Mouse (Mus musculus): Measurements from ENCODE around the gene Loxl3.

The Loxl3 gene

DNA sequence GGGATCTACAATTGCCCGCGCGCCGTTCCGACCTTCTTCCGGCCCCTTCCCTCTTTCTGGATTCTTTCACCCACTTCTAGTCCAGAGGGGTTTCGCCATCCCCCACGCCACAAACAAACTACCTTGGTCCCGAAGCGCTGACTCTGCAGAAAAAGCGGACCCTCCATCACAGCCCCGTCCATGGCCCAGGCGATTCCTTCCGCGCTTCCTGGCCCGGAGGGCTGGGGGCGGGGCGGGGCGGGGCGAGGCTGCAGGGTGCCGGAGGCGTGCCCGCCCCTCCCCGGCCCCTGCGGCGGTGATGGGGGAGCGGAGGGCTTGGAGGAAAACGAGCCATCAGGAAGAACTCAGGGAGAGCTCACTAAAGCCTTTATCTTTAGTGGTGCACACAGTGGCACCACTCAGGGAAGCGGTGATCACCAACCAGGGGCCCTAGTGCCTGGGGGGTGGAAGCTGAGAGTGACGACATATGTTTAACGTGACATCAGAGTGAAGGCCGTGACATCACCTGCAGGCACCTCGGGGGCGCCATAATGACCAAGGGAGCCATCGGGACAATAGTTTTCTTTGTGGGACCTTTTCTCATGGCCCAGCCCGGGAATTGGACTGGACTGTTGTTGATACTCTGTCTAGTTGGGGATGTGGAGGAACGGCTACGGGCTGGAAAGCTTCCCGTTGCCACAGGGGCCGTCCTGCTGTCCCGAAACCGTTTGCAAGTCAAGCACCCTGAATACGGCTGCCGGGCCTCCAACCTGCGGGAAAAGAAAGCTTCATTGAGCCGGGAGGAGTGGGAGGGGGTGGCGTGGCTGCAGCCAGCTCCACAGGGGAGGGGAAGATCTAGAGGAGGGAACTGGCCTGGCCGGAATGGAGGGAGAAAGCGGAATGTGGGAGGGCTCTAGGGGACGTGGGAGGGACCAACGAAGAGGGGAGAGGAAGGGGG lies at the start of gene Loxl3, which contains the start of gene Dok1:
Gene Loxl3 (plus strand): TSS at position 925 of the 937 bp plus-strand sequence.
Gene Dok1 (minus strand): TSS at position 223 of the 937 bp plus-strand sequence.
- peak; percentile 68 for DNase-seq (ENCODE audit: low read depth)

DNA sequence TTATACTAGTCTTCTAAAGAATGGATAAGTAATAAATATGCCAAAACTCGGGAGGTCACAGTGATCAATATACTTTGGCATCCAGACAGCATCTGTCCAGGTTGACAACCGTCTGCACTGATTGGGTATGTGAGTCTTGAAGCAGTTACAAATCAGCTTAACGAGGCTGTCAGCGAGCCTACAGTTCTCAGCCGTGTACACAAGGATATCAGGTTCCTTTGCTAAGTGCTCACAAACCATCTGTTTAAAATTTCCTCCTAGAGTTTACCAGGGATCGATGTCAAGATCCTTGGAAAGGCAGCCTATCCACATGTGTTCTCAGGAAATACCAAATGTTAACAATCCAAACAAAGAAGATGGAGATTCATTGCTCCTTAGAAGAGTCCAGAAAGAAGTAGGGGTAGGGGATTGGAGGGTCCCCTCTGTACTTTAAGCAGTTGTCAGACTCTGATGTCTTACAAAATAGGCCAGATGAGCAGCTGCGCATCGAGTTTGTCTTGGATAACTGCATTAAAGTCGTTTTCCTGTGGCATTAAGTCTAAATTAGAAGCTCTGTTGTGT lies 46.5 kb upstream of the Loxl3 start:
- DNase-seq (ENCODE audit: low read depth) = no peak

DNA sequence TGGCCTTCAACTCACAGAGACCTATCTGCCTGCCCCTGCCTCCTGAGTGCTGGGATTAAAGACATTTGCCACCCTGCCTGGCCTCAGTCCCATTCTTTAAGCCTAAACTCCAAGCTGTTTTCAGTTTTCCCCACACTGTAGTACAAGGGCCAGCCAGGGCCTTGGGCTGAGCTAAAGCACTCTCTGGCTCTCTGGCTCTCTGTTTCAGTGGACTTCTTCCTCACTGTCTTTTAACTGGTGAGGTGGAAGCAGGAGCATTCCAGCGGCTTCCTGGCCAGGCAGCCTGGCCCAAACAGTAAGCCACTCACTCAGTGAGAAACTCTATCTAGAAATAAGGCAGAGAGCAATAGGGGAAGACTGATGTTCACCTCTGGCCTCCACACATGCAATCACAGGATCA lies 40.3 kb upstream of the Loxl3 start:
- no peak for DNase-seq (ENCODE audit: low read depth)

DNA sequence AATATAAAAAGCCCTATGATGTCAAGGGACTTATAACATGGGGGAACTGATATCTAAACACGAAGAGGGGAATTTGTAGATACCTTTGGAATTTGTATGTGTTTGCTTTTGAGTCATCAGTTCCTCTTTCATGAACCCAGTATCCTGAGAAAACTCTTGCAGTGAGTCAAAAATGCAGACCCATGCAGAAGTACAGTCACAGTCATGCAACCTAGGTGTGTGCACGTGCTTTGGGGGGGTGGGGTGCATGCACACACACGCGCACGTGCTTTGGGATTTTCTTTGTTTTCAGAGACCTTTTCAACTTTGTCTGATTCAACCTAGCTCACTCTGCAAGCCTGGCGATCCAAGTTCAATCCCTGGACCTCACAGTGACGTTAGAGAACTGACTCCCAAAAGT lies 39.6 kb upstream of the Loxl3 start:
- DNase-seq (ENCODE audit: low read depth) = no peak

DNA sequence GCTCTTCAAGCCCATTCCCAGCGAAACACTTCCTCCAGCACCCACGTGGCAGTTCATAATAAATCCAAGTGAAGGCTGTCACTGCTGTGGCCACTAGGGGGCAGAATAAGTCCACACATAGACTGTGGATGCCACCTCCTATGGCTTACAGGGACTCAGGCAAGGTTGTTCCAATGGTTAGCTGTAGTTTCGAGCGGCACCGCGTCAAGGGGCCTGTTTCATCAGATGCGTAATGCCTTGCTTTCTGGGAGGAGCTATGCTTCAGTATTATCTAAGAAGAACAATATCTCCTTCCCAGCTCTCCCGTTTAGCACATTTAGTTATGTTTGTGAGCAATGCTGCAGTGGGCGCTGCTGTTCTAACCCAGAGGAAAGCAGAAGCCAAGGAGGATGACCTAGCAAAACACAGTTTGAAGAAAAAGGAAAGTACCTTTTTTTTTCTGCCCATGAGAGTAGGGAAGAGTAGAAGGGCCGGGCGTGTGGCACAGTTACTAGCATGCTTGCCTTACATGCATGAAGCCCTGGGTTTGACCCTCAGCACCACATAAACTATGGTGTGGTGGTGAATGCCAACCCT lies 37.1 kb upstream of the Loxl3 start:
- DNase-seq (ENCODE audit: low read depth) = peak; percentile 95

DNA sequence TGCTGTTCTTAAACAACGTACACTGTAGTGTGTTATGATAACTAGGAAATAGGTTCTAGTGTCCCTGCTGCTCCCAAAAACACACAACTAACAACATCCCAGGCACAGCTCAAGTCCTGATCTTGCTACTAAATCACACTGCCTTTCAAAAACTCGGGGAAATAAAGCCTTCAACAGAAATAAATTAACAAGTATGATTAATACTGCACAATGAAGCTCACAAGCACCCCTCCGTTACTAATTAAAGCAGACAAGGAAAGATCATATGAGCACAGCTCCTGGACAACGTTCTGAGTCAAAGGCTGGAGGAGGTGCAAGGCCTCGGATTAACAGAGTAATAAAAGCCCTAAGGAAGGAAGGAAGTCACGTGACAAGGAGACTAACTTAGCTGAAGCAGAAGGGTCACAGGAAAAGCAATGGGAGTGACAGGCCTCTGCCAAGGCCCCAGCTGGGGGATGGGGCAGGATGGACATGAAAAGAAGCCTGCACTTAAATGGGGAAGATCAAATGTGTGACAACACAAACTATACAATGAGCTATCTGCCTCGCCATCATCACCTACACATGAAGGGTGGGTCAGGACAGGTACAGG lies 36.4 kb upstream of the Loxl3 start:
- no peak for DNase-seq (ENCODE audit: low read depth)

DNA sequence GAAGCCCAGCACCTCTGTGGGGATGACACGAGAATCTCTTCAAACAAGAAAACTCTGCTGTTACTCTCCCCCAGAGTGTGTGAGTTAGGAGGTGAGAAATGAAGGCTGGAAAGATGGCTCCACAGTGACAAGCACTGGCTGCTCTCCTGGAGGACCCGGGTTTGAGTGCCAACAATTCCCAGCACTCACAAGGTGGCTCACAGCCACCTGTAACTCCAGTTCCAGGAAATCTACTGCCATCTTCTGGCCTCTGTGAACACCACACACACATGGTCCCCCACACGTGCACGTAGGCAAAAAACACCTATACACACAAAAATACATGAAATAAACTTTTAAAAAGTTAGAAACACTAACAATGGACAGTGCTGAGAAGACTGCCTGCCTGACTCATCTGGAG lies 35.6 kb upstream of the Loxl3 start:
- DNase-seq (ENCODE audit: low read depth) = no peak

DNA sequence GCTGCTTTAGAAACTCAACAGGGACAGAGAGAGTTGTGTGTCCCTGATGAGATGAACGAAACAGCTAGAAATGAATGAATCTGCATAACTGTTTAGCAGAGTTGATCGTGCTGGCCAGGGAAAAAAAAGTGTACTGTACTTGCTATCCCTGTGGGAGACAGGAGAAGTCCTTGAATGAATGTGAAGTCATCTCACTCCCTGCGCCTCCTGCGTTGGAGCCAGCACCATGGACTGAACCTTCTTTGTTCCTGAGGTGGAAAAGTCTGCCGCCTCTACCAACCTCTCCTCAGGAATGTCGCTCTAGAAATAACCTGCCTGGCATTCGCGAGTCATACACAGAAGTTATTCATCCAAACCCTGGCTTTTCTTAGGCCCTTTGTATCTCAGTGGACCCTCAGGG lies 34.0 kb upstream of the Loxl3 start:
- DNase-seq (ENCODE audit: low read depth) = no peak

DNA sequence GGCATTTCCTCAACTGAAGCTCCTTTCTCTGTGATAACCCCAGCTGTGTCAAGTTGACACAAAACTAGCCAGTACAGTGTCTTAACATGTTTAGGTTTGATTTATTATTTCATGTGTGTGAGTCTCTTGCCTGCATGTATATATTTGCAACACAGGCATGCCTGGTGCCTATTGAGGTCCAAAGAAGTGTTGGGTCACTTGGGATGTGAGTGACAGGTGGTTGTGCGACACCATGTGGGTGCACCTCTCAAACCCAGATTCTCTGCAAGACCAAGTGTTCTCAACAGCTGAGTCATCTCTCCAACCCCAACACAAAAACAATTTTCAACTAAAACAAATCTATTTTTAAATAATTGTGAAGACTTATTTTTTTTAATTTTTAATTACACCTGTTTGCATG lies 30.9 kb upstream of the Loxl3 start:
- DNase-seq (ENCODE audit: low read depth) = no peak

DNA sequence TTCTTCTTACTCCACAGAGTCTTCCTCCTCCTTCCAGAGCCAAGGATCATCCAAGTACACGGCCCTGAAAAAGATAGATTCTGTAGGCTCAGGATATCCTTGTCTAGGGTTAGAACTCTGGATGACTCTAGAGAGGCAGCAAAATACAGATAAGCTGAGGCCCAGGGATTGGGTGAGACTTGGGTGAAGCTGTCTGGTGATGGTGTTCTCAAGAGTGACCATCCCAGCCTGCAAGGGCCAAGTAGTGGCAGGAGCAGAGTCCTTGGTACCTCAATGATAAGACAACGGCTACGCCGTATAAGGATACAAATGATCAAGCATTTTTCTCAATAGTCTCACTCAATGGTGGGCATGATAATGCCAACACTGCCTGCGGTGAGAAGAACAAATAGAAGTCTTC lies 30.1 kb upstream of the Loxl3 start:
- DNase-seq (ENCODE audit: low read depth) = no peak

DNA sequence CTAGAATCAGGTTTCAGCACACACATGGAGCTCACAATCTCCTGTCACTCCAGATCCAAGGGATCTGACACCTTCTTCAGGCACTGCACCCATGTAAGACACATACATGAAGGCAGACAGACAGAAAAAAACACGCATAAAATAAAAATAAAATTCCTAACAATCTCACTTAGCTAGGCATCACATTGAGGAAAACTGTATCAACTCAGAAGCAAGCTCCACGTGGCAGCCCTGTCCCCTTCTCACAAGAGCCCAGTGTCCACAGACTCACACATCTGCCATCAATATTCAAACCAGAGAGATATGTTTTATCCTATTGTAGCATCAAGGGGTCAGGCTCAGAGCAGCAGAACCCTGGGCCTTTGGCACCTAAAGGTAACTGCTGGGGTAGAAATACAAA lies 29.7 kb upstream of the Loxl3 start:
- DNase-seq (ENCODE audit: low read depth) = no peak

DNA sequence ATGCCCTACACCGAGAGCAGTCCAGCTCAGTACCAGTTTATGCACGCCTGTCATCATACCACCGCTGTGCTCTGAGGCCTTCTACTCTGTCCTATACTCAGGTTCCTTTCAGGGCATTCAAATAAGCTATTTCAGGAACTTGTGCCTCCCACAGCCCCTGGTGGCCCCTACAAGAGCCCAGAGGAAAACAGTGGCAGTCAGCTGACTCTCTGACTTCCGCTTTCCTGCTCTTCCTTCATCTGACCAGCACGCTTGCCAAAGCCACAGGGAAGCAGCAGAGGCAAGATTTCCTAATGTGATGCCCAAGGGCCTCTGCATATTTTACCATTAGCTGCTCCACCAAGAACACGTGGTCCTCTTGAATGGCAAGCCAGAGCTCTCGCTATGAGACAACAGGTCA lies 29.1 kb upstream of the Loxl3 start:
- DNase-seq (ENCODE audit: low read depth) = no peak

DNA sequence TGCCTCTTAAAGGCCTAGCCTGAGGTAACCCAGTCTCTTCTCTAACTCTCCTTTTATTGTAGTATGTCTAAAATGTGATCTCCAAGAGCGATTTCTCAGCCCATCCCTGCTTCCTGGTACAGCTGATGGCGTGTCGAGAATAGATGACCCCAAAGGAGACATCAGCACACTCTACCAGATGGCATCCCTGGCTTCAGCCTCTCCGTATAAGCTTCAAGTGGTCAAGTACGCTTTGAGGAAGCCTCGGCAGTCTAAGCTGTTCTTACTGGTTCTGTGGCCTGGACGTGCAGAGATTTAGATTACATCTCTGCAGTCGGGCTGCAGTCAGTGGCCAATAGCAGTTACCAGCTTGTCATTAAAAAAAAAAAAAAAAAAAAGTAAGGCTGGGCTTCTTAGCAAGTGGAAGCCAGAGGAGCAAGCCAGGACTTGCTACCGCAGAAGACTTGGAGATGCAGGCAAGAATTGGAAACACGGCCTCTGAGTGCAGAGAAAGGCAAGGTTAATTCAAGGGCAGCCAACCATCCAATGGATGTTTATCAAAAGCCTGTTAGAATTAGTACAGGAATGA lies 28.4 kb upstream of the Loxl3 start:
- no peak for DNase-seq (ENCODE audit: low read depth)

DNA sequence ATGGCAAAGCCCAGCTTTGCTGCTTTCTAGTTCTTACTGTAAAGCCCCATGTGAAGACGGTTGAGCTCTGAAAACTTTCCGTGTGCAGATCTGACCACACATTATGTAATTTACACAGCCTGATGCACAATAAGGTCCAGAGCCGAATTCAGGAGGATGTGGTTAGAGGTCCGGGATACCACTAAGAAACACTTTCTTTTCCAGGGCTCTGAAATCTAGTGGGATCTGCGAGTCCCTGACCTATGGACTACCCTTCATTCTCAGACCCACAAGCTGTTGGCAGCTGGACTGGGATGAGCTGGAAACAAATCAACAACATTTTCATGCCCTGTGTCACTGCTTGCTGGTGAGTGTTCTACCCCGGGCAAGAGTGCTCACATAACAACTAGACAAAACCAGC lies 27.9 kb upstream of the Loxl3 start:
- no peak for DNase-seq (ENCODE audit: low read depth)

DNA sequence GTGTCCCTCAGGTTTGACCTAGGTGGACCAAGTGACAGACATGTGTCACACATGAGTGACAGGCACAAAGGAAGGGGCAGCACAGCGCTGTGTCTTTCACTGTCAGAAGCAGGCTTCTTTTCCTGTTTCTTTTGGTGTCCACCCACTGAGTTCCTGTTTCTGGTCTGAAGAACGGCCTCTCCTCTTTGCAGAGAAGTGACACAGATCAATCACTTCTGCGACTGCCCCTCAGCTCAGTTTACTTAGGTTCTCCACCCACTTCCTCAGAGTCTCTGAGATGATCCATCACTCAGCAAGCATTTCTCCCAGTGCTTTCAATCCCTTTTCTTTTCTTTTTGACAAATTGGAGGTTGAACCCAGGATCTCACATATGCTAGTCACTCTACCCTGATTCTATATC lies 25.3 kb upstream of the Loxl3 start:
- DNase-seq (ENCODE audit: low read depth) = no peak

DNA sequence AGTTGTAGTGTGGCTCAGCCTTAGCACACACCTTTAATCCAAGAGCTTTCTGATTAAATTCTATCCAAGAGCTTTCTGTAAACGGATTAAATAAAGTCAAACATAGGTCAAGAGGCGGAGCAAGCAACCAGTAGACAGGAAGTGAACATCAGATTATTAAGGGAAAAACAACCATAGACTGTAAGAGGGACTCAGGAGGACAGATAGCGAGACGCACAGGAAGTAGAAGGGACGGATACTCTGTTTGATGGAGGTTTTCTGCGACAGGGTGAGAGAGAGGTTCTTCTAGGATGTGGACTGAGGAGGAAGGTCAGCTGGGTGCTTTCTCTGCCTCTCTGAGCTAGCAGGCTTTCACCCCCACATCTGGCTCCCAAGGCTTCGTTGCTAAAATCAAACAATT lies 24.0 kb upstream of the Loxl3 start:
- DNase-seq (ENCODE audit: low read depth) = no peak

DNA sequence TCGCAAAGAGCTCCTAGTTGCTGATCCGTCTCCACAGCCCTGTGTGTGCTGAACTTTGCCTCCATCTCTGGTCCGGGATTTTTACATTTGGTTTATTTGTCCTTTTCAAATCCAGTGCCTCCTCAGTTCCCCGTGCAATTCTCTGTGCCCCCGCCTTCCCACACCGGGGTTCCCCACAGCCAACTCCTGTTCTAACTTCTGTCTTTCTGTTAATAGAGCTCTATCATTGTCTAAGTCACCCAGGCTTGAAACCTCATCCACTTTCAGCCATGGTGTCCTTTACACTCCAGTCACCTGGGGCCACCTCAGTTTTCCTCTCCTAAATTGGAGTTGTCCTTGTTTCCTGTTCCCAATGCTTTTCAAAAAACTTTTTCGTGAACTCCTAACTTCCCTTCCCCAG lies 22.7 kb upstream of the Loxl3 start:
- no peak for DNase-seq (ENCODE audit: low read depth)

DNA sequence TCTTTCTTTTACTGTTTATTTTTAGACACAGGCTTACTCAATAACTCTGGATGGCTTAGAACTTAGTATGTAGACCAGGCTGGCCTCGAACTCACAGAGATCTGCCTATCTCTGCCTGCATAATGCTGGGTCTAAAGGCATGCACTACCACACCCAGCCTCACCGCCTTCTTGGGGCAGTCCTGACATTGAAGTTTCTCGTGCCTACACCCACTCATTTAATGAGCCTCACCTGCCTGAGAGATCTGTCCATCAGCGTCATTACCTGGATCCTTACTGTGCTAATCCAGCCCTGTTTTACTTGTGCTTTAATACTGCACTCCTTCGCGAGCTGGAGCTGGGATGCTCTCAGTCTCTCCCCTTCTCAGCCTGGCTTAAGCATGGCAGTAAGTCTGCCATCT lies 22.2 kb upstream of the Loxl3 start:
- no peak for DNase-seq (ENCODE audit: low read depth)

DNA sequence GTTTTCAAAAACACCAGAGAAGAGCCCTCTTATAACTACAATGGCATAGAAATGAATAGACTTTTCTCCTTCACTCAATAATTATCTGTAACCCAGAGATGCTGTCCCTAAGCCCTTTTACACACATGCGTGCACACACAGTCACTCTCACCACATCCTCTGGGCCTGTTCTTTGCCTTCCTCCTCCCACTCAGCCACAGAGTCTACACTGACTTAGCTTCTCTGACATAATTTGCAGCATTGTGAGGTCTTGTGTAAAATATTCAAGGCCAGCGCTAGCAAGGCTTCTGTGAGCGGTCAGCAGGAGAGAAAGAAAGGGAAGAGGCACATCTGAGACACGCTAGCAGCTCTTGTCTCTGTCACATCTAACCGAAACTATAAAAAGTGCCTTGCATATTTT lies 20.5 kb upstream of the Loxl3 start:
- DNase-seq (ENCODE audit: low read depth) = no peak

DNA sequence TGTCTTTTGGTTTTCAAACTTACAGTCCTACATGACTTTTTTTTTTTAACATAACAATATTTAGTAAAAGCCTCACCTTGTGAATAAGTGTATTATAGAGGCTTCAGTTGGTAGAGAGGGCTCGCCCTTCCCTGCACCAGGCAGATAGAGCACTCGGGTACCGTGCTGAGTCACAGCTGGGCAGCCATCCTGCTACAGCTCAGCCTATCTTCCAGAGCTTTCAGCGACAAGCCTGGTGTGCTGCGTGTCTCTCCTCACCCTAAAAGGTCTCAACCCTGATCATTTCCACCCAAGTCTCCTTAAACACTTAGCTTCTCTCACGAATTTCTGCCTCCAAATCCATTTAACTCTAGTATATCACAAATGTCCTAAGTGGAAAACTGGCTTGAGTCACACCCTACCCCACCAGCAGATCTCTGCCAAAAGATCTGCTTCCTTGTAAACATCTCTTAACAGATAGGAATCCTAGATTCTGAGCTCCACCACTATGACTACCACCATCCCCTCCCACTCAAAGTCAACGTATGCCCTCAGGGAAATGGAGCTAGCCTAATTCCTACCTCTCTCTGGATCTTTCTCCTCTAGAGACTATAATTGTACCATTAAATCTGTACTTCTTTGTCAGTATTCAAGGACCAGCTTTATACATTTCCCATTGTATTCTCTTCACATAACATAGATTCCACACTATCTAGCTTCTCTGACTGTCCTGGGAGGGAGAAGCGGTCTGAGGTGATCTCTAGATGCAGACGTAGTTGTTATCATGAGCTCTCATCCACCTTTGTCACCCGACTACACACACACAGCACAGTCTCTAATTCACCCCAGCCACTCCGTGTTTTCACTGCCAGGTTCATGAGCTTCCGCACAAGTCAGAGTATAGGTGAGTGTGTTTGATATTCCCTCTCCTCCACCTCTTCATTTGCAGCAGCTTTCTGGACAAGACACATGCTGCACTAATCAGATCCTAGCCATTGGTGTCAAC lies 19.2 kb upstream of the Loxl3 start:
- DNase-seq (ENCODE audit: low read depth) = no peak

DNA sequence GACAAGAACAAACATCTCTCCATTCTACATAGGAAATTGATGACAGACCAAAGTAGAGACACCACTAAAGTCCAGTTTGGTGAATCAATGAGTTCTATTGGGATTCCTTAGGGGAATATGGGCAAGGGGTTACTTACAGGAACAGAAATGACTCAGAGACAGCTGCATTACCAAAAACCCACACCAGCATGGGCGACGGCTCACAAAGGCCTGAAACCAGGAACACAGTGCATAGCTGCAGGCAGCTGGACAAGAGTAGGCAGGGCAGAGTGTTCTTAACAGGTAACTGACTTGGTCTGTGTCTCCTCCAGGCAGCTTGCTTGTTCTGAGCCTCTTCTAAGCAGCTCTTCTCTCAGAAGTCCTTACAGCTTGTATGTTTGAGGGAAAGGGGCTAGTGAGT lies 18.2 kb upstream of the Loxl3 start:
- no peak for DNase-seq (ENCODE audit: low read depth)

All from c-Kit-positive CD71-negative TER-119-negative erythroid progenitor cells, embryonic 14.5 days (primary cell).